Mouse (Mus musculus) olfactory bulb, adult 2 months (tissue): ENCODE measurements around the gene Mgarp.

ENCODE experiments used
- CTCF ChIP-seq: fragments of 200-500 bp; IDR thresholded peaks from 2 replicates; pipeline ENCODE4 v1.5.1; 2012; ENCODE audit warnings: low read depth, mild to moderate bottlenecking, low read length, moderate library complexity; ENCODE audit not compliant: insufficient read depth
- POLR2A ChIP-seq: fragments of 200-500 bp; IDR thresholded peaks from 2 replicates; pipeline ENCODE4 v1.6.1; 2012; ENCODE audit warnings: mild to moderate bottlenecking, low read depth, low read length, moderate library complexity; ENCODE audit not compliant: insufficient read depth

GRCm38 (mm10) chr3:51402628-51403027 is 6.1 kb upstream of the Mgarp start:
- TF ChIP-seq POLR2A = no peak
- TF ChIP-seq CTCF = no peak
